Mouse (Mus musculus) lung, embryonic 14.5 days (tissue): ENCODE data around the gene Igsf23. TPM values are rescaled to one million over a fixed set of nuclear protein-coding genes. Genes with fewer than 3 reads are reported as not detected.

ENCODE experiments used
- ATAC-seq: fragments of 200-750 bp; cut with Nextera tagmentation; 2 replicates; pipeline ENCODE4 v1.8.0; 2017; ENCODE audit warnings: mild to moderate bottlenecking, moderate TSS enrichment, moderate library complexity; ENCODE audit not compliant: insufficient read depth
- DNase-seq: peaks from one replicate; pipeline ENCODE4 v3.0.0-alpha.2; 2015
- H3K27ac ChIP-seq: fragments of 300-500 bp; sonication (generic); 2 replicates; pipeline ENCODE4 v1.5.1; 2014; ENCODE audit warnings: low read depth, mild to moderate bottlenecking, moderate library complexity
- H3K27me3 ChIP-seq: fragments of 300-500 bp; sonication (generic); 2 replicates; pipeline ENCODE4 v1.6.1; 2014; ENCODE audit warnings: low read length, control low read depth; ENCODE audit not compliant: insufficient read depth
- H3K36me3 ChIP-seq: fragments of 300-500 bp; sonication (generic); 2 replicates; pipeline ENCODE4 v1.6.1; 2014; ENCODE audit warnings: control low read depth; ENCODE audit not compliant: insufficient read depth
- H3K4me1 ChIP-seq: fragments of 300-500 bp; sonication (generic); 2 replicates; pipeline ENCODE4 v1.6.1; 2014; ENCODE audit warnings: antibody characterized with exemption, control low read depth; ENCODE audit not compliant: insufficient read depth
- H3K4me2 ChIP-seq: fragments of 300-500 bp; sonication (generic); 2 replicates; pipeline ENCODE4 v1.6.1; 2014; ENCODE audit warnings: mild to moderate bottlenecking
- H3K4me3 ChIP-seq: fragments of 300-500 bp; sonication (generic); 2 replicates; pipeline ENCODE4 v1.5.1; 2014; ENCODE audit warnings: low read depth, low read length
- H3K9ac ChIP-seq: fragments of 300-500 bp; sonication (generic); 2 replicates; pipeline ENCODE4 v1.6.1; 2014
- H3K9me3 ChIP-seq: fragments of 300-500 bp; sonication (generic); 2 replicates; pipeline ENCODE4 v1.6.1; 2016; ENCODE audit warnings: low read depth, low read length, control low read depth
- CTCF ChIP-seq: IDR thresholded peaks from 2 replicates; pipeline ENCODE4 v1.5.1; 2016; ENCODE audit warnings: antibody characterized with exemption, low read depth
- WGBS: fragments of 180-500 bp; shearing (Covaris S2); extraction: QIAGEN DNeasy Blood & Tissue Kit; methylation state at CpG from one replicate; pipeline ENCODE4 v1.1.7; 2014; 5-methylcytosine and 5-hydroxymethylcytosine counted together
- polyA plus RNA-seq: library from polyadenylated mRNA; unstranded; fragments of >200 nt; fragmentation: Nextera tagmentation; extraction: Ambion mirVana; gene quantifications from 2 replicates; pipeline ENCODE4 v1.2.1, GENCODE M21; 2014

Igsf23 gene
- polyA plus RNA-seq, 1 experiment from 2014 or later, result 1.2 TPM

DNA sequence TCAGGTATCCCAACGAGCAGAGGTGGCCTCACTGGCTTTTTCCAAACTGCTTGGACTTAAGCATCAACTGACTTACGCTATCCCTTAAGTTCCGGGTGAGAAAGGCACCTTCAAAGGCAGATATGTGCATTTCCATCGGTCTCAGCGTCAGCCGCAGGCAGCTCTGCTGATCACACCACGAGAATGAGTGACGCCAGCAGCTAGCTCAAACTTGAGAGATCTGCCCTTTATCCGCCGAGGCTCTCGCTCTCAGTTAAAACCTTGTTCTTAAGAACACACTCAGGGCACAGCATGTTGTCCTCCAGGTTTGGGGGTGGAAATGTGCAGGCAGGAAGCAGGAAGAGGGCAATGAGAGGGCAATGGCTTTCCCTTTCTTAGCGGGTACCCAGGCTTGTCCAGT lies 1.6 kb downstream of the Igsf23 start:
- H3K4me1 ChIP-seq, result no peaks in the 10 kb centered on the region
- H3K9ac ChIP-seq, result no peak overlapping the region
- WGBS, result 67% methylated on average over 12 of the region's 12 CpGs
- no peak overlapping the region for H3K27ac ChIP-seq
- H3K36me3 ChIP-seq, result no peaks in the 10 kb centered on the region
- no peak for DNase-seq
- no peak for TF ChIP-seq CTCF
- no peak overlapping the region for H3K4me3 ChIP-seq
- H3K9me3 ChIP-seq, result no peaks in the 10 kb centered on the region
- H3K27me3 ChIP-seq, result no peaks in the 10 kb centered on the region
- no peak for ATAC-seq
- H3K4me2 ChIP-seq, result no peak overlapping the region

DNA sequence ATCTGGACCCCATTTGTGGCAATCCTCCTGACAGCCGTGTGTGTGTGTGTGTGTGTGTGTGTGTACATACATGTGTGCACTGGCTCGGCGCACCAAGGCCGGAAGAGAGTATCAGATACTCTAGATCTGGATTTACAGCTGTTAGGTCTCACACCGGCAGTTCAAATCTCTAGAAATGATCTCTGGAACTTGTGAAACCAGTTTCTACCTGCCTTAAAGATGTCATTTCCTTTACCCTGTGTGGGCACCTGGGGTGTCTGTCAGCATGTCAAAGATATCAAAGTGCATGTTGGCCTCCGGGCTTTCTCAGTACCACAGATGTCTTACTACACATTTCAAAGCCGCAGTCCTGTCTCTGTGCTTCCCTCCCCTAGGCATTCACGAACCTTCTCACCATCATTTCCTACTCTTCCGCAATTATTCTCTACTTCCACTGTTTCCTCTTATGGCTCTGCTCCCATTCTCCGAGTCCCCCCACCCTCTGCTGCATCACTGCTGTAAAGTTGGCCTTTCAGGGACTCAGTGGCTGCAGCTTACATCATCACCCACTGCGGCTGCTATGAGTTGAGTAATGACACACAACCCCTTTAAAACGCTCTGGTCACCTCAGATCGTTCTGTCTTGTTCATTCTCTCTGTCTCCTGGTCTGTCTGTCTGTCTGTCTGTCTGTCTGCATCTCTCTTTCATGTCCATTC lies 4.6 kb downstream of the Igsf23 start:
- no peak for TF ChIP-seq CTCF

DNA sequence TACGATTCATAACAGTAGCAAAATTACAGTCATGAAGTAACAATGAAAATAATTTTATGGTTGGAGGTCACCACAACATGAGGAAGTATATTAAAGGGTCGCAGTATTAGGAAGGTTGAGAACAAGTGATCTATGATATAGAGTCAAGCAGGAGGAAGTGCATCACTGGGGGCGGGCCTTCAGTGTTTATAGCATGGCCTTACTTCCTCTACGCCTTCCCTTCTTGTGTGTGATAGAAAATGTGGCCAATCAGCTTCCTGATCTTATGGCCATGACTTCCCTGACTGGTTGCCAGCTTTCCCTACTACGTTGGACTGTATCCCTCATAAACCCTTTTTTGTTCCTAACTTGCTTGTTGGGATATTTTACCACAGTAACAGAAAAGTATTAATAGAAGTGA lies 5.4 kb downstream of the Igsf23 start:
- H3K27me3 ChIP-seq, result no peaks in the 10 kb centered on the region
- 86% methylated on average over 5 of the region's 5 CpGs for WGBS
- ATAC-seq, result no peak
- no peak overlapping the region for H3K4me3 ChIP-seq
- H3K36me3 ChIP-seq, result no peaks in the 10 kb centered on the region
- no peak for DNase-seq
- no peak overlapping the region for H3K4me2 ChIP-seq
- no peak overlapping the region for H3K9ac ChIP-seq
- TF ChIP-seq CTCF, result no peak
- H3K9me3 ChIP-seq, result no peaks in the 10 kb centered on the region
- no peaks in the 10 kb centered on the region for H3K4me1 ChIP-seq
- H3K27ac ChIP-seq, result no peak overlapping the region

More for the DNA sequence above, 4.6 kb downstream of the Igsf23 start:
- ATAC-seq, result no peak
- no peaks in the 10 kb centered on the region for H3K4me1 ChIP-seq
- no peaks in the 10 kb centered on the region for H3K27me3 ChIP-seq
- no peak for DNase-seq
- no peaks in the 10 kb centered on the region for H3K36me3 ChIP-seq
- no peaks in the 10 kb centered on the region for H3K9me3 ChIP-seq
- H3K4me2 ChIP-seq, result no peak overlapping the region
- H3K9ac ChIP-seq, result no peak overlapping the region
- no peak overlapping the region for H3K4me3 ChIP-seq
- WGBS, result 73% methylated on average over 13 of the region's 13 CpGs
- H3K27ac ChIP-seq, result no peak overlapping the region

DNA sequence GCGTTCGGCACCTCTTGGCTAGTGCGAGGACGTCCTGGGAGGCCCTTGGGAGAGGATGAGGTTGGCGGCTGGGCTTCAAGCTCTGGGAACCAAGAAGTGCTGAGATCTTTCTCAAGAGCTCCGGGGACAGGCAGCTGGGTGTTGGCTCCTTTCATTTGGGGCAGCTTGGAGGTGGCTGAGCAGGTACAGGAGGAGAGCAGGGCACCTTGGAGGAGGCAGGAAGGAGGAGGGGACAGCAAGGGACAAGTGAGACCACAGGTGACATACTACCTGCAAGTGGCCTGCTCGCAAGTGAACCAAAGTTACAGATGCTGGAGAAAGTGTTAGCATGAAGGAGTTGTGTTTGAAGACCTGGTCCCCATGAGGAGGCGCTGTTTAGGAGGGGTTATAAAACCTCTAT lies 5.8 kb downstream of the Igsf23 start:
- H3K4me3 ChIP-seq, result no peak overlapping the region
- no peak for DNase-seq
- no peak overlapping the region for H3K4me2 ChIP-seq
- H3K9ac ChIP-seq, result no peak overlapping the region
- H3K4me1 ChIP-seq, result 0 out of 2 replicates have a peak, but pooled peaks cover 2% of the 10 kb centered on the region
- 85% methylated on average over 8 of the region's 8 CpGs for WGBS
- ATAC-seq, result no peak
- no peak overlapping the region for H3K27ac ChIP-seq
- no peak for TF ChIP-seq CTCF
- no peaks in the 10 kb centered on the region for H3K9me3 ChIP-seq
- H3K36me3 ChIP-seq, result no peaks in the 10 kb centered on the region
- no peaks in the 10 kb centered on the region for H3K27me3 ChIP-seq

DNA sequence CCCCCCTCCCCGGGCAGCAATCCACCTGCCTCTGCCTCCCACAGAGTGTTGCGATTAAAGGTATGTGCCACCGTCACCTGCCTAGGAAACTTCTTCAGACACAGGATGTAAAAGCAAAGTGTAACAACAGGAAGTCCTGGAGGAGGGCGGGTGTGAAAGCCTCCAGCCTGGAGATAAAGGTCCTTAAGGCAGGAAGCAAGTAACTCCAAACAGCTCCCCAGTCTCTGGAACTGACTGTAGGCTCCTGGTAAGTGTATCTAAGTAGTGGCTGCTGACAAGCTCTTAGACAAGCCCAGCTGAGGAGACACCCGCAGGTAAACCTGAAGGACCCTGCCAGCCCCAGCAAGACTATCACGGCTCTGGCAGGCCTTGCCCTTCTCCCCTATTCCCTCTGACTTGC lies 10.3 kb downstream of the Igsf23 start:
- DNase-seq, result peak; percentile 62
- Histone ChIP-seq H3K9me3 (no peaks in the 10 kb centered on the region), H3K4me3 (no peak overlapping the region), H3K4me1 (0 out of 2 replicates have a peak, but pooled peaks cover 4% of the 10 kb centered on the region), H3K27ac (peak overlapping the region; percentile 63), H3K4me2 (no peak overlapping the region; the same call in 1 of the 2 replicates), H3K36me3 (no peaks in the 10 kb centered on the region), H3K9ac (no peak overlapping the region), H3K27me3 (no peaks in the 10 kb centered on the region)
- no peak for TF ChIP-seq CTCF
- ATAC-seq, result no peak; the same call in 1 of the 2 replicates
- WGBS, result 2% methylated on average over 5 of the region's 6 CpGs

DNA sequence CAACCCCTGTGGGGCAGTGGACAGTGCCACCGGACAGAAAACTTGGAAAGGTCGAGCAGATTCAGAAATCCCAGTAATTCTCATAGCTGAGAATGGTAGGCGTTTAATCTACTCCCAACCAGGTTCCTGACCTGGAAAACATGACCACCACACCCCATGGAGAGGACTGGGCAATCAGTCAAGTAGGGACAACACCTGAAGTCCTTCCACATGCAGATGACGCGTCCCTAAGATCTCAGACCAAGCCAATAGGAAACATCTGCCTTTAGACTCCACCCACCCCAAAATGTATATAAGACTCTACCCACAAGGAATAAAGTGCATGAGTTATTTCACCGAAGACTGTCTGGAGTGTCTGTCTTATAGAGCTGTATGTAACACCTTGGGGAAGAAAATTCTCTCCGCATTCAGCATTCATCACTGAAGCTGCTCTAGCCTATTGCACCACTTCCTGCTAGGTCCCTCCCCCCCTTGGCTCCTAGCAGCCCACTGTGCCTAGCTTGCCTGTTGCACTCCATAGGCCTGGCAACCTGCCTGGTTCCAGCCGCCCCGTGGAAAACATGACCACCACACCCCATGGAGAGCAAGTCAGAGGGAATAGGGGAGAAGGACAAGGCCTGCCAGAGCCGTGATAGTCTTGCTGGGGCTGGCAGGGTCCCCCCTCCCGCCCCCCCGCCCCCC lies 10.9 kb downstream of the Igsf23 start:
- no peaks in the 10 kb centered on the region for H3K36me3 ChIP-seq
- no peak for TF ChIP-seq CTCF
- peak overlapping the region; percentile 36 for H3K4me2 ChIP-seq
- no peaks in the 10 kb centered on the region for H3K27me3 ChIP-seq
- H3K4me1 ChIP-seq, result 0 out of 2 replicates have a peak, but pooled peaks cover 4% of the 10 kb centered on the region
- no peak overlapping the region for H3K9ac ChIP-seq
- 44% methylated on average over 10 of the region's 12 CpGs for WGBS
- ATAC-seq, result peak; percentile 73
- DNase-seq, result peak; percentile 87
- peak overlapping the region; percentile 58 for H3K27ac ChIP-seq
- no peak overlapping the region for H3K4me3 ChIP-seq
- no peaks in the 10 kb centered on the region for H3K9me3 ChIP-seq

DNA sequence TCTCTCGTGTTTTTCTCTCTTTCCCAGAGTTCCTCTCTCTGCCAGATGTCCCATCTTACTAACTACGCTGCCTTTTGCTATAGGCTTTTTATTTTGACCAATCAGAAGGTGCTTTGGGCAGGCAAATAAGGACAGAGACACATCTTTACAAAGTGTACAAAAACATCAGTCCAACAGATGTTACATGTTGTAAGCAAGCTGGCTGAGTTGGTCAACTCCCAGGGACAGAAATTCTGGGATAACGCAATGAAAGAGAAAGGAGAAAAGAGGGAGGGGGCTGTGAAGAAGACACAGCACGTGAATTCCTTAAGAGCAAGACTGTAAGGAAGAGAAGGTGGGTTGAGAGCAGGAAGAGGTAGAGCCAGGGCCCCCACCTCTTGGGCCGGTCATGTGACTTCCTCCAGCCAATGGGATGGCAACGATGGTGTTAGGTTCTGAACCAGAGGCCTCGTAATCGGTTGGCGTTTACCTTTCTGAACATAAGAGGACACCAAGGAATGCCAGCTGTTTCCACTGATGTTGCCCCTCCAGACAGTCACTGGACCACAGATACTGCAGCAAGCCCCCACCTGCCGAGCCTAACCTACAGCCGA lies 13.2 kb downstream of the Igsf23 start:
- H3K4me2 ChIP-seq, result no peak overlapping the region
- 0 out of 2 replicates have a peak, but pooled peaks cover 4% of the 10 kb centered on the region for H3K4me1 ChIP-seq
- H3K27ac ChIP-seq, result no peak overlapping the region
- H3K4me3 ChIP-seq, result no peak overlapping the region
- no peak for ATAC-seq
- no peaks in the 10 kb centered on the region for H3K9me3 ChIP-seq
- H3K9ac ChIP-seq, result no peak overlapping the region
- WGBS, result 65% methylated on average over 11 of the region's 11 CpGs
- no peaks in the 10 kb centered on the region for H3K27me3 ChIP-seq
- DNase-seq, result peak; percentile 75
- TF ChIP-seq CTCF, result no peak
- H3K36me3 ChIP-seq, result no peaks in the 10 kb centered on the region
